Mouse (Mus musculus): ENCODE results near the gene Apobec4. TPM values are rescaled to one million over a fixed set of nuclear protein-coding genes. Genes with fewer than 3 reads are reported as not detected.

The Apobec4 gene
- total and polyA plus RNA-seq, 3 experiments: not detected

GRCm38 (mm10) chr1:152726095-152726494 lies 24.3 kb upstream of the Apobec4 start:
- H3K9me3 ChIP-seq (replicated peaks; ENCODE audit: insufficient read depth, low read length): no peaks in the 10 kb centered on the region
- peaks cover 0 to 9% of the 10 kb centered on the region in 2 experiments; a peak in 2 of 4 replicates for H3K36me3 ChIP-seq (ENCODE audit: control insufficient read depth in 1 of 2, insufficient read depth in 2 of 2, low read length in 2 of 2)
- H3K9ac ChIP-seq (ENCODE audit: control insufficient read depth, low read depth, low read length, poor library complexity, severe bottlenecking): no peak overlapping the region
- H3K4me3 ChIP-seq (ENCODE audit: control insufficient read depth in 1 of 2, insufficient read depth in 1 of 2, low read depth in 2 of 2, low read length in 2 of 2): no peak overlapping the region
- H3K27me3 ChIP-seq (ENCODE audit: control insufficient read depth in 1 of 2, insufficient read depth in 2 of 2, low read length in 2 of 2): no peaks in the 10 kb centered on the region
- no peaks in the 10 kb centered on the region for H3K79me2 ChIP-seq (ENCODE audit: control insufficient read depth, insufficient read depth, low read length, poor library complexity)
- TF ChIP-seq TBP (IDR thresholded peaks at IDR 0.05; ENCODE audit: low read depth, low read length): no peak
- H3K4me1 ChIP-seq (ENCODE audit: control insufficient read depth in 1 of 2, insufficient read depth in 2 of 2, low read length in 2 of 2): peaks cover 6 to 19% of the 10 kb centered on the region in 2 experiments; a peak in 3 of 4 replicates
- no peak for DNase-seq (ENCODE audit: low read depth, low spot score)
- no peak overlapping the region for H3K27ac ChIP-seq (ENCODE audit: control insufficient read depth, low read depth, low read length)

DNA sequence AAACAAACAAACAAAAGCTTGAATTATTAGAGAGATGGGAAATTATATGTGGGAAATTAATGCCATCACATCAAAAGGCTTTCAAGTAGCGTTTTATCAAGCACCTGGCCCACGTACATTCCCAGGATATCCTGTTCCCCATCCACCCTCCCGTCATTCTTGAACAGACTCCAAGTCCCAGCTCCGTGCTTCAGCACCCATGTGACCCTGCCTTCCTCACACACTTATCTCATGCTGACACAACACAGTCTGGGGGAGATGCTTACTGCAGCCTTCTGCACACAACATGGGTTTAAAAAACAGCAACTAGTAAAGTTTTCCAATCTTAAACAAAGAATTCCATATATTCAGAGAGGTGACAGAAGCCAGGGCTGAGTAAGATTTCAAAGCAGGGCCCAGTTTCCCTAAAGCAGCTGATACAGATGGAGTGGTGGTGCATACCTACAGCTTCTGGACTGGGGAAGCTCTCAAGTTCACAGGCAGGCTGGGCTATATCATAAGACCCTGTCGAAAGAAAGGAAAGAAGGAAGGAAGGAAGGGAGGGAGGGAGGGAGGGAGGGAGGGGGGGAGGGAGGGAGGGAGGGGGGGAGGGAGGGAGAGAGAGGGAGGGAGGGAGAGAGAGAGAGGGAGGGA lies 22.6 kb upstream of the Apobec4 start:
- TF ChIP-seq MXI1 (IDR thresholded peaks at IDR 0.05; ENCODE audit: low read depth, low read length) (peak; percentile 33; the same call in 1 of the 2 replicates), MAX (IDR thresholded peaks at IDR 0.05; ENCODE audit: low read length) (peak; percentile 62), MAFK (IDR thresholded peaks at IDR 0.05; ENCODE audit: borderline replicate concordance, low read depth, low read length) (no peak), ELF1 (IDR thresholded peaks at IDR 0.05; ENCODE audit: low read depth, low read length) (no peak), MEF2A (IDR thresholded peaks at IDR 0.05; ENCODE audit: extremely low read depth, insufficient replicate concordance, low read depth, low read length, poor library complexity, severe bottlenecking) (no peak), GABPA (IDR thresholded peaks at IDR 0.05; ENCODE audit: low read depth, low read length) (no peak), EP300 (IDR thresholded peaks at IDR 0.05; ENCODE audit: low read depth in 1 of 2, low read length in 2 of 2) (peak in 1 of 2 experiments; percentile 22; a peak in 1 of 4 replicates), USF1 (IDR thresholded peaks at IDR 0.05; ENCODE audit: low read depth, low read length) (peak; percentile 82), HCFC1 (IDR thresholded peaks at IDR 0.05; ENCODE audit: low read depth, low read length) (no peak), CTCF (IDR thresholded peaks at IDR 0.05 in 2 of 3, conservative IDR thresholded peaks at IDR 0.05 in 1 of 3; ENCODE audit: control insufficient read depth in 1 of 3, insufficient read depth in 1 of 3, low read depth in 2 of 3, low read length in 3 of 3, poor library complexity in 1 of 3, severe bottlenecking in 1 of 3) (no peak), ETS1 (IDR thresholded peaks at IDR 0.05; ENCODE audit: low read depth, low read length) (peak; percentile 35; the same call in 1 of the 2 replicates), USF2 (IDR thresholded peaks at IDR 0.05; ENCODE audit: borderline replicate concordance in 1 of 2, insufficient read depth in 1 of 2, low read depth in 1 of 2, low read length in 2 of 2) (0 out of 4 replicates have a peak, but pooled peaks of 1 of the 2 experiments have one; percentile 32), UBTF (IDR thresholded peaks at IDR 0.05; ENCODE audit: borderline replicate concordance, insufficient read depth, low read depth, low read length) (no peak), POLR2AphosphoS5 (IDR thresholded peaks at IDR 0.05; ENCODE audit: borderline replicate concordance, low read depth, low read length) (no peak), TCF12 (IDR thresholded peaks at IDR 0.05; ENCODE audit: low read depth, low read length) (peak; percentile 40; the same call in 1 of the 2 replicates)
- H3K9me3 ChIP-seq (replicated peaks; ENCODE audit: insufficient read depth, low read length): no peaks in the 10 kb centered on the region
- peaks cover 0 to 1% of the 10 kb centered on the region in 2 experiments; a peak in 1 of 4 replicates for H3K27me3 ChIP-seq (ENCODE audit: control insufficient read depth in 1 of 2, insufficient read depth in 2 of 2, low read length in 2 of 2)
- DNase-seq (ENCODE audit: low read depth, low spot score): peak; percentile 53
- H3K9ac ChIP-seq (ENCODE audit: control insufficient read depth, low read depth, low read length, poor library complexity, severe bottlenecking): no peak overlapping the region
- H3K4me1 ChIP-seq (ENCODE audit: control insufficient read depth in 1 of 2, insufficient read depth in 2 of 2, low read length in 2 of 2): peaks cover 2 to 13% of the 10 kb centered on the region in 2 experiments; a peak in 2 of 4 replicates
- peaks cover 0 to 2% of the 10 kb centered on the region in 2 experiments; a peak in 1 of 4 replicates for H3K36me3 ChIP-seq (ENCODE audit: control insufficient read depth in 1 of 2, insufficient read depth in 2 of 2, low read length in 2 of 2)
- H3K27ac ChIP-seq (ENCODE audit: control insufficient read depth, low read depth, low read length): no peak overlapping the region
- H3K4me3 ChIP-seq (ENCODE audit: control insufficient read depth in 1 of 2, insufficient read depth in 1 of 2, low read depth in 2 of 2, low read length in 2 of 2): no peak overlapping the region
- H3K79me2 ChIP-seq (ENCODE audit: control insufficient read depth, insufficient read depth, low read length, poor library complexity): no peaks in the 10 kb centered on the region
